Mouse (Mus musculus): ENCODE results near the gene Gm9887.

GRCm38 (mm10) chr12:69400871-69401286 lies 28.6 kb upstream of the Gm9887 start:
- TF ChIP-seq POLR2A (IDR thresholded peaks at IDR 0.05; ENCODE audit: low read depth, low read length) (no peak), CTCF (IDR thresholded peaks at IDR 0.05; ENCODE audit: extremely low read depth, insufficient read length, insufficient replicate concordance, low read depth, low read length) (no peak)

All from small intestine, adult 2 months (tissue).